Mouse (Mus musculus) embryonic fibroblast, embryonic 13.5 days (primary cell): Measurements from ENCODE around the gene Iqschfp. TPM values are rescaled to one million over a fixed set of nuclear protein-coding genes. Genes with fewer than 3 reads are reported as not detected.

ENCODE experiments used
- H3K27ac ChIP-seq: 2 replicates; pipeline ENCODE4 v1.5.1; 2012; ENCODE audit warnings: low read length, control low read depth, inconsistent platforms; ENCODE audit not compliant: insufficient read depth
- H3K4me1 ChIP-seq: 2 replicates; pipeline ENCODE4 v1.6.1; 2011; ENCODE audit warnings: low read length; ENCODE audit not compliant: control insufficient read depth, insufficient read depth
- H3K4me3 ChIP-seq: 2 replicates; pipeline ENCODE4 v1.5.1; 2011; ENCODE audit warnings: mild to moderate bottlenecking, control low read depth, low read length; ENCODE audit not compliant: insufficient read depth
- CTCF ChIP-seq: IDR thresholded peaks from 2 replicates; pipeline ENCODE4 v1.5.1; 2011; ENCODE audit warnings: mild to moderate bottlenecking, control low read depth, low read length, moderate library complexity, borderline replicate concordance; ENCODE audit not compliant: insufficient read depth
- POLR2A ChIP-seq: IDR thresholded peaks from 2 replicates; pipeline ENCODE4 v1.6.1; 2011; ENCODE audit warnings: low read depth, mild to moderate bottlenecking, control low read depth, low read length, moderate library complexity
- polyA plus RNA-seq: library from polyadenylated mRNA; stranded (reverse); fragments of >200 nt; gene quantifications from 2 replicates; pipeline ENCODE4 v1.2.4, GENCODE M21; 2011; ENCODE audit warnings: low read depth; ENCODE audit not compliant: missing spikeins, insufficient read length

The Iqschfp gene
- polyA plus RNA-seq, 1 experiment: not detected

DNA sequence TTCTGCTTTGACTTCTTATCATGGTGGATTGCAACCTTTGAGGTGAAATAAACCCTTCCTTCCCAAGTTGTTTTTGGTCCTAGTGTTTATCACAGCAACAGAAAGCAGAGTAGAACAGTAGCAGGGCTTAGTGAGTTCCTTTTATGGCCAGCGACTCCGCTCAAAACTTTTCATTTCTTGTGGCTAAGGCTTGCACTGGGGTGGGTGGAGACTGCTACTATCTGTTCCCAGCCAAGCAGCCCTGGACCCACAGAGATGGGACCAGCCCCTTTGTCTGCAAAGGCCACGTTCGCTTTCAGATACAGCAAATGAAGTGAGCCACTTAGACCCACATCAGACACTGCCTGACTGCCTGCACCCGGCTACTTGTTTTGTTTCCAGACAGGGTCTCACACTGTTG is 618.8 kb downstream of the Iqschfp start:
- Histone ChIP-seq H3K27ac (no peak overlapping the region), H3K4me3 (no peak overlapping the region), H3K4me1 (peaks cover 19% of the 10 kb centered on the region)
- TF ChIP-seq CTCF: no peak
- no peak for TF ChIP-seq POLR2A

DNA sequence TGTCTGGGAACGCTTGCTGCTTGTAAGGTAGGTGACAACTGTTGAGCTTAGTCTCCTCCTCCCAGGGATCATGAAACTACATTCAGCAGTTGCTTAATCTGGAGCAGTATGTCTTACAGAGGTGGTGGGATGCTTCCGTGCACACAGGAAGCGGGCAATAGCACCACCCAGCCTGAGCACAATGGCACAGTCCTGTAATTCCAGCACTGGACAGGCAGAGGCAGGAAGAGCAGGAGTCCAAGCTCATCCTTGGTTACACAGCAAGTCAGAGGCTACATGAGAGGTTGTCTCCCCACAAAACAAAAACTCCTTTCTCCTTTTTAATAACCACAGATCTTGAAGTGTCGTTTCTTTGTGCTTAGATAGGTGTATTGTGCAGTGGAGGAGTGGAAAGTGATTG is 619.7 kb downstream of the Iqschfp start:
- peaks cover 19% of the 10 kb centered on the region for H3K4me1 ChIP-seq
- TF ChIP-seq POLR2A (no peak), CTCF (no peak)
- no peak overlapping the region for H3K27ac ChIP-seq

GRCm38 (mm10) chr3:68512327-68512726 is 620.3 kb downstream of the Iqschfp start:
- no peak for TF ChIP-seq CTCF
- no peak for TF ChIP-seq POLR2A
- Histone ChIP-seq H3K4me3 (no peak overlapping the region), H3K4me1 (peaks cover 20% of the 10 kb centered on the region), H3K27ac (no peak overlapping the region)

More for the DNA sequence above, 619.7 kb downstream of the Iqschfp start:
- no peak overlapping the region for H3K4me3 ChIP-seq

DNA sequence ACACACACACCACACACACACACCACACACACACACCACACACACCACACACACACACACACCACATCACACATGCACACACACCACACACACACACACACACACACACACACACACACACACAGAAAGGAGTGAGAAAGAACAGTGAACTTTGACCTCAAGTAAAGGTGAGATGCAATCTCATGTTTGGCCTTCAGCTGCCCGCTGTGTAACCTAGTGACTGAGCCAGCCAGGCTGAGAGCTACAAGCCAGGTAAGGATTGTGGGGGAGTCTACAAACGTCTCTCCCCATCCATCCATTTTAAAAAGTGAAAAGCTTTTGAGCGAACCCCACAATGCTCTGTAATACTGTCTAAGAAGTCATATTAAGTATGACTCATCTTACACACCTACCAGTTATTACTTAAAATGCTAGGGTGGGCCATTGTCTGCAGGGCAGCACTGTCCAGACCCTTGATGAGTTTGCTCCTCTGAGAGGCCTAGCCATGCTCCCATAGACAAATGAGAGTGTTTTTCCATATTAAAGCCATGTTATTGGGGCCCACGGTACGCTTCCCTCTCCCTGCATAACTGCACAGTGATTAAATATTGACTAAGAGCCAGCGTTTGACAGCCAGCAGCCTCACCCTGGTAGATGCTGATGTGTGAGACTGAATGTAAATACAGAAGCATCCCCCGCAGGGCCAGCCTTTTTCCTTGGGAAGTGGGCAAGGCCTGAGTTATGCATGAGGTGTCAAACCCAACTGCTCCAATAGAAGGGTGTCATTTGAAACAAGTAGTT is 621.5 kb downstream of the Iqschfp start:
- Histone ChIP-seq H3K4me3 (no peak overlapping the region), H3K4me1 (peaks cover 19% of the 10 kb centered on the region), H3K27ac (no peak overlapping the region)
- TF ChIP-seq CTCF (no peak), POLR2A (no peak)

- Histone ChIP-seq H3K4me1 (peaks cover 15% of the 10 kb centered on the region), H3K27ac (no peak overlapping the region), H3K4me3 (no peak overlapping the region)
- no peak for TF ChIP-seq CTCF
These were observed 622.1 kb downstream of the Iqschfp start for GRCm38 (mm10) chr3:68514120-68514497.

DNA sequence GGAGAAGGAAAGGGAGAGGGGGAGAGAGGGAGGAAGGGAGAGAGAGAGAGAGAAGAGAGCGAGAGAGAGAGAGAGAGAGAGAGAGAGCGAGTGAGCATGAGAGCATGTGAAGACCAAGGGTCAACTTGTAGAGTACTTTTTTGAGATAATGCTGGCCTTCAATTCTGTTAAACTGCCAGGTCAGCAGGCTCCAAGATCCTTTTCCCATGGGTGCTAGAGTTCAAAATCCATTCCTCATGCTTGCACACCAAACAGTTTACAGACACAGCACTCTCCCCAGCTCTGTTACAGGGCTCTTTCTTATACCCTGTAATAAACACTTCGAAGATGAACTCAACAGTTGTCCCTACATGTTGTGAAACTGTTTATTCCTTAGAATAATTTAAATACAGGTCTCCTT is 622.7 kb downstream of the Iqschfp start:
- no peak for TF ChIP-seq CTCF
- TF ChIP-seq POLR2A: no peak
- Histone ChIP-seq H3K4me1 (peaks cover 12% of the 10 kb centered on the region), H3K27ac (no peak overlapping the region), H3K4me3 (no peak overlapping the region)

DNA sequence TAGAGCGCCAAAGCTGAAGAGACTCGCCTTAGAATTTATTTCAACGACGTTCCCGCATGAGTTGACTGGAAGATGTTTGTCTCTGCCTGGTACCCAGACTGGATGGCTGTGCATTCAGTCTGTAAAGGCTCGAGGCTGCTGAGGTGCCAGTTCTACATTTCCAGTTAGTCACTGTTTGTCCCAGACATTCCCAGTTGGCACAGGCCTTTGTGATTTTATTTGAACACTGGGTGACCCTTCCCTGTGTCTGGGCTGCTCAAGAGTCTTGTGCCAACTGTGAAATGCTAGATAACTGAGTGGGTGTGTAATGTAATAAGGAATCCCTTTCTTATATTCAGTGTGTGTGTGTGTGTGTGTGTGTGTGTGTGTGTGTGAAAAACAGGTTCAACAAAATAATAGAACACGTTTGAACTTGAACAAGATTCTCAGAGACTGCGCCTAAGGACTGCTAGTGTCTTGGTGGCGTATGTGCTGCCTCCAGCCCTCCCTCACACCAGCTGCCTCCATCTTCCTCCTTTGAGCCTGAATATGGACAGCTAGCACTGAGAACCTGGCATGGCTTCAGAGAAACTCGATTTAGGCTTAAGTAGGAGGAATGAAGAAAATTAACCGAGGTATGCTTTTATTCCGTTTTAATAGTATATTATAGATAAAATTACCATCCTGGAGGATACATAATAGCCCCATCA is 624.5 kb downstream of the Iqschfp start:
- no peak overlapping the region for H3K27ac ChIP-seq
- H3K4me3 ChIP-seq: no peak overlapping the region
- no peak for TF ChIP-seq CTCF
- no peak for TF ChIP-seq POLR2A
- H3K4me1 ChIP-seq: peaks cover 6% of the 10 kb centered on the region

DNA sequence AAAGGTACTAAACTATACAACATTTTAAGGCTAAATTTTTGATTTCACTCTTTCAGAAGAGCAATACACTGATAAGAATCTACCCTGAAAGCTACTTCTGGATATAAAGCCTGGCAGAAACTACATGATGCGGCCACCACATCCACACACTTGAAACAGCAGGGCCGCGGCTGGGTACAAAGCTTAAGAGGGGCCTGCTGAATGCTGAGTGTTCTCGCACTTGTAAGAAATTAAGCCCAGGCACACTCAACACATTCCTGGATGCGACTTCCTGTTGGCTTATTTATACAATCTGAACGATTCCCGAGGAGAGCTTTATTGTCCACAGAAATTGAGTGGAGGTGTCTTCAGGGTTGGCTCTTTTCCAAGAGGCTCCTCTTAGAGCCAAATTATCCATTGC is 625.2 kb downstream of the Iqschfp start:
- TF ChIP-seq POLR2A (no peak), CTCF (no peak)
- Histone ChIP-seq H3K4me1 (peaks cover 3% of the 10 kb centered on the region), H3K4me3 (no peak overlapping the region), H3K27ac (no peak overlapping the region)

DNA sequence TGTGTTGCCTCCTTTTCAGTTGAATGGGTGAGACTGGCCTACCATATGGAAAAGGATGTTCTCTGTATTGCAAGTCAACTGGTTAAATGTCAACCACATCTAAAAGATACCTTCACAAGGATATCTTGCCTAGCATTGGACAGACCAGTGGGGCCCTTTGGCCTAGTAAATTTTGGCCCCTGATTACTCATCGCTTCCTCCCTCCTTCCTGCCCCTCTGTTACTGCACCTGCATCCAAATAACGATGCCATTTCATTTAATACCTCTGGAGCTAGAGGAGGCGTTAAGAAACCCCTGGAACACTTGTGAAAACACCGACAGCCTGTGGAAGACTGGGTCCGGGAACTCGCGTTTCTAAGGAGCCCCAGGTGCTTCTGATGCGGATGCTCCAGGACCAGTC is 626.0 kb downstream of the Iqschfp start:
- H3K4me1 ChIP-seq: peaks cover 3% of the 10 kb centered on the region
- TF ChIP-seq CTCF: no peak
- no peak for TF ChIP-seq POLR2A
- no peak overlapping the region for H3K4me3 ChIP-seq
- no peak overlapping the region for H3K27ac ChIP-seq

GRCm38 (mm10) chr3:68518586-68518985 is 626.6 kb downstream of the Iqschfp start:
- H3K4me3 ChIP-seq: no peak overlapping the region
- TF ChIP-seq CTCF (no peak), POLR2A (no peak)
- no peak overlapping the region for H3K27ac ChIP-seq
- H3K4me1 ChIP-seq: peaks cover 3% of the 10 kb centered on the region
